Mouse (Mus musculus) gastrocnemius, postnatal 36 days (tissue): ENCODE results near the gene Nhlrc1. TPM values are rescaled to one million over a fixed set of nuclear protein-coding genes. Genes with fewer than 3 reads are reported as not detected.

Experiments
- total RNA-seq, 2 experiments: library from RNA; stranded (reverse); gene quantifications; 2 replicates each; pipeline ENCODE4 v1.2.3; 2021

Gene Nhlrc1
- total RNA-seq, 2 experiments from 2014 or later: 3.5 to 4.2 TPM

Other genes starting within 250 kb of the Nhlrc1 start
- 10 to 100 TPM; 73.1 to 81.3 TPM for gene Kif13a, start 85.0 kb downstream of the Nhlrc1 start, total RNA-seq
- gene Kdm1b, start 28.6 kb upstream of the Nhlrc1 start, total RNA-seq: 1 to 10 TPM; 5.8 to 7.0 TPM
- 1 to 10 TPM; 2.7 to 4.6 TPM for gene Tpmt, start 29.9 kb upstream of the Nhlrc1 start, total RNA-seq
- gene Dek, start 91.4 kb upstream of the Nhlrc1 start, total RNA-seq: 10 to 100 TPM; 27.1 to 36.0 TPM
- gene Rnf144b, start 107.8 kb upstream of the Nhlrc1 start, total RNA-seq: 10 to 100 TPM; 19.8 to 20.3 TPM